Mouse (Mus musculus): ENCODE data around the gene Lst1. TPM values are rescaled to one million over a fixed set of nuclear protein-coding genes. Genes with fewer than 3 reads are reported as not detected.

Lst1 gene
- total and polyA plus RNA-seq, 3 experiments = 15.2 to 29.0 TPM; not detected in 1

- H3K9me3 ChIP-seq (replicated peaks; ENCODE audit: insufficient read depth, low read length) = no peaks in the 10 kb centered on the region
- TF ChIP-seq CHD2 (IDR thresholded peaks at IDR 0.05; ENCODE audit: low read length) = no peak
- no peak for TF ChIP-seq TCF12 (IDR thresholded peaks at IDR 0.05; ENCODE audit: low read depth, low read length)
- no peak for TF ChIP-seq ELF1 (IDR thresholded peaks at IDR 0.05; ENCODE audit: low read depth, low read length)
- no peak for TF ChIP-seq KAT2A (conservative IDR thresholded peaks at IDR 0.05; ENCODE audit: low read depth, low read length)
- no peak for TF ChIP-seq ZMIZ1 (IDR thresholded peaks at IDR 0.05; ENCODE audit: low read depth, low read length)
- TF ChIP-seq HCFC1 (IDR thresholded peaks at IDR 0.05; ENCODE audit: low read depth, low read length) = no peak
- no peak for TF ChIP-seq NRF1 (IDR thresholded peaks at IDR 0.05; ENCODE audit: insufficient read depth, low read depth, low read length, poor library complexity, severe bottlenecking)
- TF ChIP-seq POLR2A (IDR thresholded peaks at IDR 0.05; ENCODE audit: control insufficient read depth in 1 of 2, insufficient read depth in 1 of 2, low read depth in 1 of 2, low read length in 2 of 2, poor library complexity in 1 of 2) = no peak
- no peak for TF ChIP-seq RCOR1 (IDR thresholded peaks at IDR 0.05; ENCODE audit: low read depth, low read length)
- TF ChIP-seq JUND (IDR thresholded peaks at IDR 0.05; ENCODE audit: low read depth, low read length) = no peak
- peak; percentile 98 for TF ChIP-seq RAD21 (IDR thresholded peaks at IDR 0.05; ENCODE audit: low read depth, low read length)
- no peak for TF ChIP-seq MXI1 (IDR thresholded peaks at IDR 0.05; ENCODE audit: low read depth, low read length)
- TF ChIP-seq UBTF (IDR thresholded peaks at IDR 0.05; ENCODE audit: borderline replicate concordance, insufficient read depth, low read depth, low read length) = no peak
- TF ChIP-seq TAL1 (IDR thresholded peaks at IDR 0.05; ENCODE audit: low read length) = no peak
- peak; percentile 96 for TF ChIP-seq ZC3H11A (IDR thresholded peaks at IDR 0.05; ENCODE audit: low read depth, low read length)
- TF ChIP-seq ZKSCAN1 (IDR thresholded peaks at IDR 0.05; ENCODE audit: low read depth, low read length) = no peak
- TF ChIP-seq ZNF384 (IDR thresholded peaks at IDR 0.05; ENCODE audit: low read depth, low read length) = no peak
- TF ChIP-seq ETS1 (IDR thresholded peaks at IDR 0.05; ENCODE audit: low read depth, low read length) = no peak
- TF ChIP-seq BHLHE40 (IDR thresholded peaks at IDR 0.05; ENCODE audit: borderline replicate concordance, low read depth, low read length) = no peak
- peak; percentile 98 for TF ChIP-seq SMC3 (IDR thresholded peaks at IDR 0.05; ENCODE audit: low read depth, low read length)
- peak; percentile 91 to 98 (median 97) for TF ChIP-seq CTCF (IDR thresholded peaks at IDR 0.05 in 2 of 3, conservative IDR thresholded peaks at IDR 0.05 in 1 of 3; ENCODE audit: control insufficient read depth in 1 of 3, insufficient read depth in 1 of 3, low read depth in 2 of 3, low read length in 3 of 3, poor library complexity in 1 of 3, severe bottlenecking in 1 of 3)
- peak; percentile 53 for TF ChIP-seq SIN3A (IDR thresholded peaks at IDR 0.05; ENCODE audit: low read length)
- no peak for TF ChIP-seq USF1 (IDR thresholded peaks at IDR 0.05; ENCODE audit: low read depth, low read length)
- TF ChIP-seq MAX (IDR thresholded peaks at IDR 0.05; ENCODE audit: low read length) = no peak
- no peak for TF ChIP-seq GATA1 (IDR thresholded peaks at IDR 0.05; ENCODE audit: low read depth, low read length)
- TF ChIP-seq MYC (IDR thresholded peaks at IDR 0.05; ENCODE audit: low read depth, low read length) = no peak
- TF ChIP-seq CHD1 (IDR thresholded peaks at IDR 0.05; ENCODE audit: low read depth, low read length) = no peak
- peak; percentile 82 for DNase-seq (ENCODE audit: low read depth, low spot score)
Observed at GRCm38 (mm10) chr17:35178528-35178927, 9.7 kb downstream of the Lst1 start.

More at GRCm38 (mm10) chr17:35178528-35178927, 9.7 kb downstream of the Lst1 start:
- Histone ChIP-seq H3K27me3 (ENCODE audit: control insufficient read depth in 1 of 2, insufficient read depth in 2 of 2, low read length in 2 of 2) (no peaks in the 10 kb centered on the region), H3K9ac (ENCODE audit: control insufficient read depth, low read depth, low read length, poor library complexity, severe bottlenecking) (no peak overlapping the region), H3K79me2 (ENCODE audit: control insufficient read depth, insufficient read depth, low read length, poor library complexity) (no peaks in the 10 kb centered on the region), H3K27ac (ENCODE audit: control insufficient read depth, low read depth, low read length) (no peak overlapping the region), H3K36me3 (ENCODE audit: control insufficient read depth in 1 of 2, insufficient read depth in 2 of 2, low read length in 2 of 2) (peaks cover 0 to 12% of the 10 kb centered on the region in 2 experiments; a peak in 2 of 4 replicates), H3K4me1 (ENCODE audit: control insufficient read depth in 1 of 2, insufficient read depth in 2 of 2, low read length in 2 of 2) (peaks cover 7 to 9% of the 10 kb centered on the region in 2 experiments), H3K4me3 (ENCODE audit: control insufficient read depth in 1 of 2, insufficient read depth in 1 of 2, low read depth in 2 of 2, low read length in 2 of 2) (no peak overlapping the region)

Data from MEL (cell line).